ENCODE assay signal across 24 mouse cellular contexts in genomic region chr16:92353897-92354296, GRCm38 (mm10). TPM values are rescaled to one million over a fixed set of nuclear protein-coding genes. Genes with fewer than 3 reads are reported as not detected.
"Had no signal": no experiment of that assay in that cellular context is flagged by ENCODE, and none has a peak within 500 bp of the region (broad histone marks: within the 10 kb centered on the region; RNA-seq: fewer than 3 reads in every experiment).

No protein-coding gene starts in this region.

- H3K27me3 ChIP-seq: stomach, embryonic 15.5 days had no signal

- H3K4me2 ChIP-seq: limb, embryonic 15.5 days; liver, embryonic 11.5 days; lung, embryonic 14.5 days; midbrain, embryonic 13.5 days; stomach, embryonic 15.5 days had no signal

- H3K4me3 ChIP-seq: layer of hippocampus, adult 2 months; limb, embryonic 15.5 days; megakaryocyte, embryonic 14.5 days; midbrain, embryonic 10.5 days; midbrain, embryonic 13.5 days; stomach, embryonic 15.5 days had no signal

- ATAC-seq: liver, postnatal 0 days; lung, postnatal 0 days; midbrain, embryonic 13.5 days; midbrain, embryonic 16.5 days had no signal

- H3K9me3 ChIP-seq: limb, embryonic 15.5 days; megakaryocyte, embryonic 14.5 days; midbrain, embryonic 10.5 days; midbrain, embryonic 13.5 days; stomach, embryonic 15.5 days had no signal

- DNase-seq: kidney, adult 2 months; layer of hippocampus, adult 9-11 months; liver, postnatal 0 days; lung, embryonic 14.5 days; lung, postnatal 36 days; thymus, postnatal 36 days had no signal

- H3K36me3 ChIP-seq: limb, embryonic 15.5 days; midbrain, embryonic 10.5 days; midbrain, embryonic 13.5 days; stomach, embryonic 15.5 days had no signal

- H3K9ac ChIP-seq: limb, embryonic 15.5 days; liver, embryonic 14.5 days; liver, postnatal 0 days; lung, embryonic 14.5 days; midbrain, embryonic 13.5 days; stomach, embryonic 15.5 days had no signal

- H3K27ac ChIP-seq: kidney, postnatal 0 days; layer of hippocampus, adult 2 months; limb, embryonic 15.5 days; liver, embryonic 14.5 days; midbrain, embryonic 10.5 days; midbrain, embryonic 13.5 days; stomach, embryonic 15.5 days had no signal

RNA-seq across cellular contexts. Expression of gene Kcne1, which starts 5.4 kb away (rescaled TPM):
- total RNA-seq: layer of hippocampus, adult 2 months; layer of hippocampus, postnatal 25 days; left cerebral cortex, adult 18-20 months; left cerebral cortex, postnatal 25 days had no signal
- polyA plus RNA-seq: large intestine, adult 2 months; liver, embryonic 11.5 days; liver, embryonic 14.5 days; liver, postnatal 0 days; midbrain, embryonic 13.5 days; midbrain, embryonic 16.5 days had no signal

RNA-seq across cellular contexts. Expression of gene Fam243, which starts 32.7 kb away (rescaled TPM):
- total RNA-seq: layer of hippocampus, adult 2 months; layer of hippocampus, postnatal 25 days; left cerebral cortex, adult 18-20 months; left cerebral cortex, postnatal 25 days had no signal
- polyA plus RNA-seq: large intestine, adult 2 months; limb, embryonic 15.5 days; liver, embryonic 11.5 days; liver, postnatal 0 days; lung, embryonic 14.5 days; lung, postnatal 0 days; midbrain, embryonic 13.5 days; midbrain, embryonic 16.5 days; neural tube, embryonic 11.5 days; neural tube, embryonic 14.5 days; stomach, embryonic 15.5 days; urinary bladder, adult 2 months had no signal
